Mouse (Mus musculus) left cerebral cortex, postnatal 14 days (tissue): ENCODE results near the gene Clca4a. TPM values are rescaled to one million over a fixed set of nuclear protein-coding genes. Genes with fewer than 3 reads are reported as not detected.
"Not testable (repeated sequence)": the region's sequence is repeated elsewhere in the genome, so short reads cannot be mapped to it uniquely, and the experiment has no call there.

Experiments used
- DNase-seq, 2 experiments: peaks; one replicate each; pipeline ENCODE4 v3.0.0; 2021 to 2022; ENCODE audit warnings: low spot score in 2 of 2, mixed read lengths in 1 of 2
- intact Hi-C: fragments of 180-260 bp; cut with DNase I; formaldehyde crosslinking; loops from one replicate; pipeline ENCODE4 v1.15.1; 2025
- long read RNA-seq, 2 experiments: library from polyadenylated mRNA; stranded (forward); transcript quantifications; one replicate each; pipeline ENCODE4 v2.0.0; 2021
- total RNA-seq, 2 experiments: library from RNA; stranded (reverse); gene quantifications; 2 replicates each; pipeline ENCODE4 v1.2.3; 2021

Gene Clca4a
- total RNA-seq, result not detected
- long read RNA-seq, experiment 1, result 0 reads
- long read RNA-seq, experiment 2, result 0 reads

DNA sequence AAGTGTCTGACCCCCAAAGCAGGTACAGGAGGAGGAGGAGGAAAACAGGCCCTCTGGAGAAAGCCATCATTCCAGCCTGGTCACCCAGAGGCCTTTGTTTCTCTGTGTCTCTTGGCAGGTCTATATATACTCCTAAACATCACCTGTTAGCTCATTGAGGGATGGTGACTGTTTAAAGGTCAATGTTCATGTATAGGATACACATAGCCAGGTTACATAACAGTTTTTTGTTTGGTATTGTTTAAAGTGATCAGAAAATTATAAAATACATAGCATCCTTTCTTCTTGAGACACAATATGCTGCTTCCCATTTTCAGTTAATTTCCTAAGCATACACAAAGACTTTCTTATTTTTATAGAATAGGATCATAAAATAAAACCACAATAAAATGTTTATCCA lies at the start of gene Clca4a:
Clca4a (minus strand) TSS at position 101 of the 400 bp plus-strand sequence.
- intact Hi-C loops, result no loop called here
- no peak for DNase-seq

DNA sequence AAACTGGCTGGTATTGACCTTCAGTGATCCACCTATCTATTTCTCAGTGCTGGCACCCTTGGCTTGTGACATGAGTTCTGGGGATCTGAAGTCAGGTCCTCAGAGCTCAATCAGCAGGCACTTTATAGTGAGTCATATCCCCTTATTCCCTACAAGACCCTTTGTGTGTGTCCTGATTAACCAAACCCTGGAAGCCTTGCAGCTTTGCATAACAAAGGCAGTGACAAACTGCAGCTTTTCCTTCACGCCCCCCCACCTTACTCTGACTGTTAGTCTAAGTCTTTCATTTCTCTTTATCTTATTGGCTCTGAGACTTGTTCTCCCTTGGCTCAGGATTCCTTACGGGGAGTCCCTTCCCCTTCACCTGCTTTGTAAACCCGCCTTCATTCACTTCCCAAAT lies 43.0 kb upstream of the Clca4a start:
- intact Hi-C loops, result no loop called here
- DNase-seq, result no peak

DNA sequence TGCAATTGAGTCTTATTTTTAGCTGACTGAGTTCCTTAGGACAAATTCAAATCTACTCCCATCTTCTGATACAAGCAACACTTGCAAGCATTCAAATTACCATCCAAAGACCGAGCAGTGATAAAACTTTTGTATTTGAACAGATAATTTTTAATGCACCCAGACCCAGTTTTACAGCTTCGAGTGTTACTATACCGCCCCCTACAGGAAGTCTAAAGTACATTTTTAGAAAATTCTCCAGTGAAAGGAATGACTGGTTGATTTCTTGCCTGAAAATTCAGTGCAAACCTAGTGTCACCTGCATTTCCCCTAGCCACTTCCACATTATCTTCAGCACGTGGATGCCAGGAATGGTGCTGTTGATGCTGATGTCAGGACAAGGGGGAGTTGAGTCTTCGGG lies 29.6 kb upstream of the Clca4a start:
- intact Hi-C loops, result no loop called here

DNA sequence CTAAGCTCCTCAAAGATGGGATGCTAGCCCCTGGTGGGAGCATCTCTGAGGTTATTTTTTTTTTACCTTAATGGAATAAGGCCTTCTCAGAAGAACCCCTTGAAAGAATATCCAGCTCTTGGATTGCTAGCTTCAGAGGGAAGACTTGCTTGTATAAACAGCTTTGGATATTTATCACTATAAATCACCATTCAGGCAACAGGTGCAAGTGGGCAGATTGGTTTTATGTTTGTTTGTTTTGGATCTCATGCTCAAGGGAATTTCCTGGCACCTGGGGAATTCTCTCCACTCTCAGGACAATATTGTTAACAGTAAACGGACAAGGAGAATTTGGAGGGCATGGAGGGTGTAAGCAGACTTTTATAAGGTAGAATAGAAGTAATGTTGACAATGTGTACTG lies 26.1 kb upstream of the Clca4a start:
- intact Hi-C loops, result no loop called here
- no peak for DNase-seq

More for the DNA sequence above, 29.6 kb upstream of the Clca4a start:
- DNase-seq, result no peak

DNA sequence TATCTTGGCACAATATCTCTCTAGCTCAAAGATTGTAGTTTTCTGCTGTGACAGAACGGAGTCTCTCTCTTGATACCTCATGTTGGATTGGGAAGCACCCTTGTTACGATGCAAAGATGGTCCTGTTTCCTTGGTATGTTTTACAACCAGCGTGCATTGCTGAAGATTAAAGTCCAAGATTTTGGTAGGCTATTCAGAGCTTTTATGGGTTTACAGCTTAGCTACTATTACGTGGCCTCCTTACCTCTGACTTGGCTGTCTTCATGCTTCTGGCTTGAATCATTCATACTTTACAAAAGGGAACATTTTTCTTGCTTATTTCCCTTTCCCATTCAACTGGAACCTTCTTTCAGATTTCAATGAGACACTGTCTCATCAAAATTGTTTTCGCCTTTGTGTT lies 18.2 kb upstream of the Clca4a start:
- intact Hi-C loops, result no loop called here
- DNase-seq, result no peak

DNA sequence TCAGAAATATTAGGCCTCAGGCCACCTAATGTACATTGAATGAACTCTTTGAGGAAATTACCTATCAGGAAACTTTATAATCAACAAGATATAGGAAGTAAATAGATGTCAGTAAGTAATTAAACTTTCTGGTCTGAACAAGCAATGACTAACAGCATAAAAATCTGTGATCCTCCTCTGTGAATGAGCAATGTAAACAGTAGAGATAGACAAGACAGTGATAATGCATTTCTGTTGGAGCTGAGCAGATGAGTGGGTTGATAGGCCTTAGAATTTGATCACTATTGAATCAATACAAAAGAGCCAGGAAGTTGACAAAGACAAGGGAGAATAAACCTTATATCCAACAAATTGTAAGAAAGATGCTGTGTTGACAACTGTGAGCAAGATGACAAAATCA lies 17.8 kb upstream of the Clca4a start:
- intact Hi-C loops, result no loop called here
- DNase-seq, result no peak

DNA sequence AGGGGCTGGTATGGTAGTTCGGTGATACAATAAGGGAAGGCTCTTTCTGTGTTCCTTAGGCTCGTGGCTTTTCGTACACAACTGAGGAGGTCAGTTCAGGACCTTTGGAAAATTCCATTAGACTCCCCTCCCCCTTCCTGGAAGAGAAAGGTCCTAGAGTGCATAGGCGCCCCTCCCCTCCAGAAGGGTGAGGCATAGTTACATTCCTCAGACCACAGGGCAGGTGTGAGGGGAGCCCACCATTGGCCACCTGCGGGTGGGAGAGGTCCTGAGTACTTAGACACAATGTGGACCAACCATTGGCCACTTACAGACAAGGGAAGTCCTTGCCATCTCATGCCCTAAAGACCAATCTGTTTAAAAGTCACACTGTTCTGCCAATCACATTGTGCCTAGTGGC lies 11.0 kb upstream of the Clca4a start:
- intact Hi-C loops, result no loop called here

DNA sequence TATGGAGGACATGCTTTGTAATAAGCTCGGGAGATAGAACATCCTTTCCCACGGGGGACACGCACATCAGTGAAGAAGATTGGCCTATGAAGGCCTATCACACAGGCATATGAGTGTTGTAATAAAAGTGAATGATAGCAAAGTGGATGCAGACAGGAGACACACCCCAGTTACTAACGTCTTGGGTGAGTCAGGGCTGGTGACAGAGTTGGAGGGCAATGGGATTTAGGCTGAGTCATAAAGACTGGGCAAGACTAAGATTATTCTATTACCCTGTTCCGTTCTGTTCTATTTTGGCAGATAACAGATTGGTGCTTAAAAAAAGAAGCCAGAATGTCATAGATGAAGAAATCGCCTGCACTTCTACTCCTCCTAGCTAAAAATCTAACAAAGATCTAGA lies 5.7 kb upstream of the Clca4a start:
- intact Hi-C loops, result no loop called here
- no peak for DNase-seq

More for the DNA sequence above, 11.0 kb upstream of the Clca4a start:
- DNase-seq, result no peak

DNA sequence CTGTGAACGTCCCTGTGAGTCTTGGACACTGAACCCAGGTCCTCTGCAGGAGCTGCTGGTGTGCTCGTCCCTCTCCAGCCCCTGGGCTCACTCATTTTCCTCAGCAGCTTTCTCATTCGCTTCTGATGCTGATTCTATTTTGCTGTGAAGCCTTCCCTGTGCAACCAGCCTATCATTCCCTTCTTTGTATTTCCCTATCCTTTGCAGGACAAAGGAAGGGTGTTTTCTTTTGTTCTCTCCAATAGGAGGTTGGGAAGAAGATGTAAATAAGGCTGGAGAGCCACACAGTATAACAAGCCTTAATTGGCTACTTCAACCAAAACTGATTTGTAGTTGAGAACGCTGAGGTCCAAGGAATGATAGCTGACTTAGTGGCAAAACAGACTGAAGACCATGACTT lies 2.8 kb upstream of the Clca4a start:
- intact Hi-C loops, result no loop called here
- DNase-seq, result no peak

DNA sequence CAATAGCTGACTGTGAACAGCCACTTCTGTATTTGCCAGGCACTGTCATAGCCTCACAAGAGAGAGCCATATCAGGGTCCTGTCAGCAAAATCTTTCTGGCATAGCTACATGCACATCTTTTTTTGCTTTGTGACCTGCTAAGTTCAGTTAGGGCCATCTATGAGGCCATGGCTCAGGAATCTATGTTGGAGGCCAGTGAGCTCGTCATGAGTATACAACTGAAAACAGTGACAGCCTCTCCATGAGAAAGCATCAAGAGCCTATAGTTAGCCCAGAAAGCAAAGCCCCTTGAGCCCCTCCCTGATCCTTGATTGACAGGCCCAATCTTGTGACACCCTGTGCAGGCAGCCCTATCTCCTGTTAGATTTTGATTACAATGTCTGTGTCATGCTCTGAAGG lies 1.2 kb upstream of the Clca4a start:
- DNase-seq, result no peak
- intact Hi-C loops, result no loop called here

DNA sequence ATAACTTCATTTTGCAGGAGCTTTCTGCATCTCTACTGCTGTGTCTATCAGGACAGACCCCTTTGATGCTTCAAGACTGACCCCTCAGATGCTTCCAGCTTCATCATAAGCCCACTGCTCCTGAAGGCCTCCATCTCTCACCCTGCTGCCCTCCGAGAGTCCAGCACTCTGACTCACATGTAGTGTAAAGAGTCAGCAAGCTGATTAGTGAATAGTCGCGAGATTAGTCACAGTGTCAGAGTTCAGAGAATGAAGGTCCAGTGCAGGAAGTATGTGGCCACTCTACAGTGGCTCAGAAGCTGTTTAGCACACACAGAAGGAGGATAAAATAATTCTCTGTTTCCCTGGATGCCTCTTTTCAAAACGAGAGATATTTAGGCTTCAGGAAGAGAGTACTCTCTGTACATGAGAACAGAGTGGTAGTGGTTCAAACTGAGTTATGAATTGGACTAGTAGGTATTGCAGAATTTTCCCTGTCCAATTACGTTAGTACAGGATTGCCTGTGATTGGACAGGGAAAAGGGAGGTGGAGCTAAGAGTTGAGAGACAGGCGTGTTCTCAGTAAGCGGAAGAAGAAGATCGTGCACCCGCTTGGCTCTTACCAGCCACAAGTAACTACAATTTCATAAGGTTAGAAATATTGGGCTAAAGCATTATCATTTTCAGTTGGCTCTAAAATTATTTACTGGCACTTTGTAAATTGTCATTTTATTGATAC lies 3.1 kb downstream of the Clca4a start:
- DNase-seq, result no peak
- intact Hi-C loops, result no loop called here

DNA sequence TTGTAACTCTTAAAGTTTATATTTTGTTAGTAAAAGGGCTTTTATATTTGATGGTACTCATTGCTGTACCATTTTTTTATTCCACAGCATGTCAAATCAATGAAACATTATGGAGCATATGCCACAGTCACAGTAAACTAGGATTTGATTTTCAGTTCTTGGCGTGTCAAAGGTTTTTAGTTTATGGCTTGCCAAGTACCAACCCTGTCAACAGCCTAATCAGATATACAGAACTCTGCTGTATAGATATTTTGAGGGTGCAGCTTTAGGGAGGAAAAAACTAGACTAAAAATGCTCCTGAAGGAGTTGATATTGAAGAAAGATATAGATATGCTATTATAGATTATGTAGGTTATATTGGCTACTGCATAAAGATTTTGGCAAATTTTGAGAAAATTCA lies 5.1 kb downstream of the Clca4a start:
- intact Hi-C loops, result no loop called here
- DNase-seq, result no peak

DNA sequence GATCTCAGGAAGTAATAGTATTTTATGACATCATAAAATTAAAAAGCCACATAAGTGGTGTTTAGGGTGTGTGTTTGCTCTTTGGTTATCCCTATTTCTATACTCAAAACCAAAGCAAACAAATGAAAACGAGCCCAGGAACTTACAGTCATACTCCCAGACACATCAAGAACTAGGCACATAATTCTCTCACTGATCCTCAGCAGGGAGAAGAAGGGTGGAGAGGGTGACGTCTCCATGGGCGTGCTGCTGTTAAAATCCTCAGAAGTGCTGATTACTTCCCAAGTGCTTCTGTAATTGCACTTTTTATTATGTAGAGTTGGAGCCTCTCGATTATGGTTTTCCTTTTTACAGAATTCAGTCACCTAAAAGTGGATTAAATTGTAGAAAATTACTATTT lies 8.8 kb downstream of the Clca4a start:
- intact Hi-C loops, result no loop called here
- no peak for DNase-seq

DNA sequence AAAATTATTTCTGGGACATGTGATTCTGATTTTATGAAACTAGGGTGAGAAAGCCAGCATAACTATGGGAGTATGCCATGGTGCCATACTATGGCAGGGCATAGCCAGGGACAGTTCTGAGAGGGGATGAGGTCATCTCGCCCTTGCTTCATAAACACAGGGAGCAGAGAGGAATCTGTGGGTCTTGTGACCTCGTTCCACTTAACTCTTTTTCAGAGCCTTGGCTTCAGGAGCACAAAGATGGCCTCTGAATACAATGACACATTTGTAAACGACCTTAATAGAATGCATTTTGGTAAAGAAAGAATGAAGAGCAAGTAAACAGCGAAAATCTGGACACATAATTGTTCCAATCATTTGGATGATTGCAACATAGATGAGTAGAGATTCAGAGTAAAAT lies 24.0 kb downstream of the Clca4a start:
- intact Hi-C loops, result no loop called here

DNA sequence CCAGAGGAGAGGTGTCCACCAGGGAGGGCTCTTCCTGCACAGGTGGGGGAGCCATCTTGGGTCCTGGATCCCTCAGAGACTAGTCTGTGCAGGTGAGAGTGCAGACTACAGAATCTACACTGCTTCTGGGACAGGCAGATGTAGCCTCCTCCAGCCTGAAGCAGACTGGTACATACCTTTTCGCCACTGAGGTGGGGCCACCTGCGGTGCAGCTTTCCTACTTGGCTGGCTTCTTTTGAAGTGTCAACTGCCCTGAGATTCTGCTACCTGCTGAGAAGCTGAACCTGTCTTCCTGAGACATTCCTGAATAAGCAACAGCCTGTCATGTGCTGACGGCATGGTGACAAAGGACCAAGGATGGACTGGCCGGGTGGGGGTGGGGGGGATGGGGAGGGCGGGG lies 27.5 kb downstream of the Clca4a start:
- DNase-seq, intact Hi-C loops: not testable (repeated sequence)

More for the DNA sequence above, 24.0 kb downstream of the Clca4a start:
- no peak for DNase-seq

DNA sequence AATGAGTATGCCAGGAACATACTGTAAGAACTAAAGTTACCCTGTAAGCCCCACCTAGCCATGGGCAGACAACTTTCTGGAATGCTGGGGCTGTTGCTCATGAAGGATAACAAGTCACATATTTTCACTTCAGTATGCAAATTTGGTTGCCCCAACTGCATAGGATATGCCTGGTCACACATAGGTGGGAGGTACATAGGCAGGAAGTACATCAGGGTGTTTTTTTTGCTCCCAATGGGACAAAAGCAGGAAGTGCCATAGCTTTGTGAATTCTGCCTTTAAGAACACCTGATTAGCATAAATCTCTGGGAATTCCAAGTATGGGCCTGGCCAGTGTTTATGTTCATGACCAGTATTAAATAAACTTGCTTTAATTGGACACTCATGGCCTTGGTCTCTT lies 41.2 kb downstream of the Clca4a start:
- intact Hi-C loops, DNase-seq: not testable (repeated sequence)

DNA sequence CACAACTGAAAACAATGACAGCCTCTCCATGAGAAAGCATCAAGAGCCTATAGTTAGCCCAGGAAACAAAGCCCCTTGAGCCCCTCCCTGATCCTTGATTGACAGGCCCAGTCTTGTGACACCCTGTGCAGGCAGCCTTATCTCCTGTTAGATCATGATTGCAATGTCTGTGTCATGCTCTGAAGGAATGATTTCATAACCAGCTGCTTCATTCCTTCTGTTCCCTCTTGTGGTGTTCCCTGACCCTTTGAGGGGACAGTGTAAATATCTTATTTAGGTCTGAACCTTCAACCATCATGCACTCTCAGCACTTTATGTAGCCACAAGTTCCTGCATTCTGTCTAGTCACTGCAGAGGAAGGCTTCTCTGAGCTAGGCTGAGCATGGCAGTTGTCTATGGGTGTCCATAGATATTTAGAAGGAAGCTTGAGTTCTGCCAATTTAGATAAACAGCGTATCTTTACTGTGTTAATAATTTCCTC lies 41.8 kb downstream of the Clca4a start:
- intact Hi-C loops, result no loop called here
- DNase-seq, result no peak

DNA sequence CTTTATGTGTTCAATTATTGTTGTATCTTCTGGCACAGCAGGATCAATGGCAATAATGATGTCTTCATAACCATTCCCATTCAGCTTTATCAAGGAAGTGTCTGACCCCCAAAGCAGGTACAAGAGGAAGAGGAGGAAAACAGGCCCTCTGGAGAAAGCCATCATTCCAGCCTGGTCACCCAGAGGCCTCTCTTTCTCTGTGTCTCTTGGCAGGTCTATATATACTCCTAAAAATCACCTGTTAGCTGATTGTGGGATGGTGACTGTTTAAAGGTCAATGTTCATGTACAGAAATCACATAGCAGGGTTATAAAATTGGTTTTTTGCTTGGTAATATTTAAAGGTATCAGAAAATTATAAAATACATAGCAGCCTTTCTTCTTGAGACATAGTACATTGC lies 42.5 kb downstream of the Clca4a start, which contains the start of gene Clca4b:
Clca4b (minus strand) TSS at position 195 of the 400 bp plus-strand sequence.
- intact Hi-C loops, result no loop called here
- DNase-seq, result no peak

DNA sequence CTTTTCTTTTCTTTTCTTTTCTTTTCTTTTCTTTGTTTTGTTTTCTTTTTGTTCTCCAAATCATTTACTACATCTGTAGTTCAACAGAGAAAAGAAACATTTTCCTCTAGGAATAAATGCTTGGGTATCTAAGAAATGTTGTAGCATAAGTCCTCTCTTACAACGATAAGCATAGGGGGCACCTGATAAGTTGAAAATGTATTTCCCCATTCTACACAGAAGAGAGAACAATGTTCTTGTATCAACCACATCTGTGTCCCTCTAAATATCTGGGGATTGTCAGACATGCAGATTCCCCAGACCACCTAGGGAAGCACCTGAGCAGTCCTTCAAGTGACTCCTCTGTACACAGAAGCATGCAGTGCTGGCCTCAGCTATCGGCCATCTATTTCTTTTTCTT lies 60.8 kb downstream of the Clca4a start:
- intact Hi-C loops, result no loop called here
- no peak for DNase-seq
